Comparison of ENCODE assay signal across 16 mouse cellular contexts in the genomic region with DNA sequence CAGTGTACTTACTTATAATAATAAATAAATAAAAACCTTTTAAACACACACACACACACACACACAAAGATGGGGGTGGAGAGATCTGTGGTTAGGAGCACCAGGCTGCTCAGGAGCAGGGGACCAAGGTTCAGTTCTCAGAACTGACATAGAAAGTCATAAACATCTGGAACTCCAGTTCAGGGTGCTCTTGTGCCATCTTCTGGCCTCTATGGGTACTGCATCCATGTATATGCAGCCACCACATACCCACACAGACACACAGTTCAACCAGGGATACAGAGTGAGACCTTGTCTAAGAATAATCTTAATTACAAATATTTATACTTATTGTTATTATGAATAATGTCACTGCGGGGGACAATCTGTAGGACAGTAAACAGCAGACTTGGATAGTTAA. TPM values are rescaled to one million over a fixed set of nuclear protein-coding genes. Genes with fewer than 3 reads are reported as not detected.
DNase-seq lines count a peak whose midpoint lies in the region; ATAC-seq and TF ChIP-seq lines count a peak whose summit lies in the region.
"Had no signal": no experiment of that assay in that cellular context is flagged by ENCODE, and none has a peak within 500 bp of the region (broad histone marks: within the 10 kb centered on the region; RNA-seq: fewer than 3 reads in every experiment).

No protein-coding gene starts in this region.

- TF ChIP-seq POLR2A in small intestine, adult 2 months (IDR thresholded peaks at IDR 0.05; ENCODE audit: low read depth, low read length) = no peak

- peak; percentile 12 for DNase-seq in embryo, embryonic 10.5 days (ENCODE audit: low spot score)
- no peak for DNase-seq in embryo, embryonic 9.5 days (ENCODE audit: extremely low spot score)
- DNase-seq in liver, postnatal 0 days = no peak
- DNase-seq in R1 (ENCODE audit: low read depth, low spot score) = peak; percentile 62
- no peak for DNase-seq in forebrain, embryonic 11.5 days (ENCODE audit: low spot score)
- DNase-seq in left cerebral cortex, adult 18-20 months (ENCODE audit: low spot score in 2 of 2) = no peak
- DNase-seq: gastrocnemius, postnatal 10 days; left cerebral cortex, postnatal 4 days; lung, adult 18-20 months; thymus, adult 2 months had no signal

- no peak overlapping the region for H3K9ac ChIP-seq in liver, postnatal 0 days (replicated peaks)
- H3K9ac ChIP-seq in liver, embryonic 12.5 days = no peak overlapping the region
- H3K9ac ChIP-seq in forebrain, embryonic 11.5 days (ENCODE audit: low read length) = no peak overlapping the region
- H3K9ac ChIP-seq: heart, embryonic 13.5 days; hindbrain, embryonic 15.5 days had no signal

- no peak overlapping the region for H3K4me3 ChIP-seq in liver, postnatal 0 days (ENCODE audit: low read depth, low read length)
- no peak overlapping the region for H3K4me3 ChIP-seq in liver, embryonic 12.5 days
- no peak overlapping the region for H3K4me3 ChIP-seq in small intestine, adult 2 months (ENCODE audit: low read depth, low read length)
- no peak overlapping the region for H3K4me3 ChIP-seq in forebrain, embryonic 11.5 days (ENCODE audit: low read depth, low read length)
- H3K4me3 ChIP-seq: heart, embryonic 13.5 days; hindbrain, embryonic 15.5 days; midbrain, embryonic 10.5 days had no signal

- 65% methylated on average over 1 of the region's 1 CpGs for WGBS in liver, postnatal 0 days (ENCODE audit: insufficient replicate concordance)
- WGBS in liver, embryonic 12.5 days (ENCODE audit: insufficient replicate concordance) = 63% methylated on average over 1 of the region's 1 CpGs
- 83% methylated on average over 1 of the region's 1 CpGs for WGBS in small intestine, adult 2 months
- 86% methylated on average over 1 of the region's 1 CpGs for WGBS in forebrain, embryonic 11.5 days

- H3K27me3 ChIP-seq in liver, postnatal 0 days (ENCODE audit: insufficient read depth, low read length) = no peaks in the 10 kb centered on the region
- no peaks in the 10 kb centered on the region for H3K27me3 ChIP-seq in liver, embryonic 12.5 days (replicated peaks)
- H3K27me3 ChIP-seq in small intestine, adult 2 months (ENCODE audit: control insufficient read depth, insufficient read depth, low read length) = no peaks in the 10 kb centered on the region
- no peaks in the 10 kb centered on the region for H3K27me3 ChIP-seq in forebrain, embryonic 11.5 days (ENCODE audit: control insufficient read depth, insufficient read depth, low read length)
- H3K27me3 ChIP-seq: heart, embryonic 13.5 days; hindbrain, embryonic 15.5 days had no signal

- no peaks in the 10 kb centered on the region for H3K36me3 ChIP-seq in liver, postnatal 0 days (replicated peaks; ENCODE audit: insufficient read depth, low read length)
- no peaks in the 10 kb centered on the region for H3K36me3 ChIP-seq in liver, embryonic 12.5 days
- H3K36me3 ChIP-seq in small intestine, adult 2 months (ENCODE audit: control insufficient read depth, insufficient read depth, low read length) = no peaks in the 10 kb centered on the region
- H3K36me3 ChIP-seq in forebrain, embryonic 11.5 days (ENCODE audit: control insufficient read depth, insufficient read depth, low read length) = no peaks in the 10 kb centered on the region
- H3K36me3 ChIP-seq: heart, embryonic 13.5 days; hindbrain, embryonic 15.5 days; midbrain, embryonic 10.5 days had no signal

- peak; percentile 40 for TF ChIP-seq CTCF in liver, postnatal 0 days (IDR thresholded peaks at IDR 0.05; ENCODE audit: low read depth)
- TF ChIP-seq CTCF in small intestine, adult 2 months (IDR thresholded peaks at IDR 0.05; ENCODE audit: extremely low read depth, insufficient read length, insufficient replicate concordance, low read depth, low read length) = peak; percentile 29; the same call in 1 of the 2 replicates

- no peak for ATAC-seq in liver, postnatal 0 days
- ATAC-seq in liver, embryonic 12.5 days = no peak
- ATAC-seq in forebrain, embryonic 11.5 days (replicated peaks; ENCODE audit: low FRiP score) = no peak
- ATAC-seq: activated CD4-positive, CD25-positive, alpha-beta regulatory T cell, adult 4 months had no signal

- no peak for TF ChIP-seq EP300 in liver, postnatal 0 days (IDR thresholded peaks at IDR 0.05; ENCODE audit: low read depth)

- H3K4me1 ChIP-seq in liver, postnatal 0 days (ENCODE audit: insufficient read depth) = no peaks in the 10 kb centered on the region
- H3K4me1 ChIP-seq in liver, embryonic 12.5 days = no peaks in the 10 kb centered on the region
- H3K4me1 ChIP-seq in small intestine, adult 2 months (ENCODE audit: control insufficient read depth, insufficient read depth, insufficient read length, low read length) = no peaks in the 10 kb centered on the region
- H3K4me1 ChIP-seq in forebrain, embryonic 11.5 days (replicated peaks; ENCODE audit: control insufficient read depth, insufficient read depth, low read length) = no peaks in the 10 kb centered on the region
- H3K4me1 ChIP-seq: heart, embryonic 13.5 days; hindbrain, embryonic 15.5 days; midbrain, embryonic 10.5 days had no signal

- H3K4me2 ChIP-seq in liver, postnatal 0 days (ENCODE audit: low read depth, low read length) = no peak overlapping the region
- no peak overlapping the region for H3K4me2 ChIP-seq in liver, embryonic 12.5 days
- H3K4me2 ChIP-seq in forebrain, embryonic 11.5 days (ENCODE audit: low read depth, low read length, severe bottlenecking) = no peak overlapping the region
- H3K4me2 ChIP-seq: heart, embryonic 13.5 days; hindbrain, embryonic 15.5 days had no signal

- H3K9me3 ChIP-seq in liver, postnatal 0 days (ENCODE audit: low read length) = peaks cover 2% of the 10 kb centered on the region; the same call in 1 of the 2 replicates
- H3K9me3 ChIP-seq in liver, embryonic 12.5 days (replicated peaks) = 0 out of 2 replicates have a peak, but pooled peaks cover 3% of the 10 kb centered on the region
- no peaks in the 10 kb centered on the region for H3K9me3 ChIP-seq in forebrain, embryonic 11.5 days (ENCODE audit: control insufficient read depth, low read length)
- H3K9me3 ChIP-seq: hindbrain, embryonic 15.5 days had no signal

- H3K27ac ChIP-seq in liver, postnatal 0 days (ENCODE audit: low read depth) = no peak overlapping the region
- H3K27ac ChIP-seq in liver, embryonic 12.5 days = no peak overlapping the region
- no peak overlapping the region for H3K27ac ChIP-seq in small intestine, adult 2 months (ENCODE audit: insufficient read depth, low read depth, low read length)
- no peak overlapping the region for H3K27ac ChIP-seq in forebrain, embryonic 11.5 days (ENCODE audit: low read depth, low read length)
- H3K27ac ChIP-seq: heart, embryonic 13.5 days; hindbrain, embryonic 15.5 days; midbrain, embryonic 10.5 days had no signal

RNA-seq across cellular contexts. Expression of a gene that starts 26.9 kb away (rescaled TPM):
- polyA plus RNA-seq in liver, postnatal 0 days (2015; fragmentation: Nextera tagmentation; extraction: Ambion mirVana) = 0.02 and 0.06 TPM in 2 replicates
- polyA plus RNA-seq in liver, embryonic 12.5 days (2016; fragmentation: Nextera tagmentation; extraction: Ambion mirVana) = not detected in 2 replicates
- polyA plus RNA-seq in small intestine, adult 2 months (2012; rRNA removed) = 0.25 and 0.35 TPM in 2 replicates
- 2.1 and 2.2 TPM in 2 replicates for polyA plus RNA-seq in forebrain, embryonic 11.5 days (2014; fragmentation: Nextera tagmentation; extraction: Ambion mirVana)
- total RNA-seq in left cerebral cortex, adult 18-20 months (2021) = 100 to 1,000 TPM; 309 to 328 TPM
- polyA plus RNA-seq: activated CD4-positive, CD25-positive, alpha-beta regulatory T cell, adult 4 months; heart, embryonic 13.5 days had no signal

Comparison
In these comparisons a context has a peak if more than half of its experiments do, and no peak if none do; other contexts are left out.
1. DNase-seq: peak in embryo, embryonic 10.5 days (single experiment) and R1 (single experiment); none in embryo, embryonic 9.5 days (single experiment), liver, postnatal 0 days (single experiment), forebrain, embryonic 11.5 days (single experiment) and left cerebral cortex, adult 18-20 months (0 of 2).